Mouse (Mus musculus) heart, embryonic 13.5 days (tissue): ENCODE results near the gene Hprt. TPM values are rescaled to one million over a fixed set of nuclear protein-coding genes. Genes with fewer than 3 reads are reported as not detected.

Experiments
- ATAC-seq: fragments of 200-750 bp; cut with Nextera tagmentation; 2 replicates; pipeline ENCODE4 v1.8.0; 2017; ENCODE audit warnings: moderate TSS enrichment; ENCODE audit not compliant: insufficient number of reproducible peaks, low FRiP score, low TSS enrichment; ENCODE audit errors: extremely low read depth
- H3K27ac ChIP-seq: fragments of 300-500 bp; sonication (generic); replicated peaks from 2 replicates; pipeline ENCODE4 v1.5.1; 2015; ENCODE audit warnings: moderate library complexity, mild to moderate bottlenecking, inconsistent platforms
- H3K27me3 ChIP-seq: fragments of 300-500 bp; sonication (generic); replicated peaks from 2 replicates; pipeline ENCODE4 v1.6.1; 2015; ENCODE audit warnings: mild to moderate bottlenecking, inconsistent platforms
- H3K36me3 ChIP-seq: fragments of 300-500 bp; sonication (generic); 2 replicates; pipeline ENCODE4 v1.6.1; 2015; ENCODE audit warnings: mild to moderate bottlenecking, inconsistent platforms
- H3K4me1 ChIP-seq: fragments of 300-500 bp; sonication (generic); 2 replicates; pipeline ENCODE4 v1.6.1; 2015; ENCODE audit warnings: inconsistent platforms
- H3K4me2 ChIP-seq: fragments of 300-500 bp; sonication (generic); 2 replicates; pipeline ENCODE4 v1.6.1; 2015; ENCODE audit warnings: inconsistent platforms, mild to moderate bottlenecking, moderate library complexity
- H3K4me3 ChIP-seq: fragments of 300-500 bp; sonication (generic); 2 replicates; pipeline ENCODE4 v1.5.1; 2015; ENCODE audit warnings: moderate library complexity, mild to moderate bottlenecking, inconsistent platforms
- H3K9ac ChIP-seq: fragments of 300-500 bp; sonication (generic); 2 replicates; pipeline ENCODE4 v1.6.1; 2015; ENCODE audit warnings: inconsistent platforms, mild to moderate bottlenecking, moderate library complexity
- H3K9me3 ChIP-seq: fragments of 300-500 bp; sonication (generic); 2 replicates; pipeline ENCODE4 v1.6.1; 2016; ENCODE audit warnings: inconsistent platforms
- WGBS: fragments of 180-500 bp; shearing (Covaris S2); methylation state at CpG from one replicate; pipeline ENCODE4 v1.1.7; 2015; ENCODE audit warnings: mixed read lengths; 5-methylcytosine and 5-hydroxymethylcytosine counted together
- microRNA counts: library from miRNA; unstranded; fragments of <30 nt; microRNA quantifications from one replicate; lab custom pipeline; 2016
- microRNA-seq: library from miRNA; unstranded; fragments of <30 nt; microRNA quantifications from one replicate; pipeline ENCODE4, GENCODE M21; 2016
- polyA plus RNA-seq: library from polyadenylated mRNA; unstranded; fragments of >200 nt; fragmentation: Nextera tagmentation; extraction: Ambion mirVana; gene quantifications from 2 replicates; pipeline ENCODE4 v1.2.1, GENCODE M21; 2015

Gene Hprt
- polyA plus RNA-seq, 1 experiment from 2014 or later, result 191 TPM

GRCm38 (mm10) chrX:53058459-53059280 is 70.7 kb downstream of the Hprt start:
- Histone ChIP-seq H3K4me2 (peak overlapping the region; percentile 69), H3K4me3 (peak overlapping the region; percentile 68), H3K4me1 (peaks cover 35% of the 10 kb centered on the region), H3K27ac (peak overlapping the region; percentile 98), H3K36me3 (peaks cover 12% of the 10 kb centered on the region), H3K9ac (peak overlapping the region; percentile 86), H3K27me3 (no peaks in the 10 kb centered on the region), H3K9me3 (no peaks in the 10 kb centered on the region)
- ATAC-seq, result no peak
- WGBS, result 4% methylated on average over 33 of the region's 33 CpGs

DNA sequence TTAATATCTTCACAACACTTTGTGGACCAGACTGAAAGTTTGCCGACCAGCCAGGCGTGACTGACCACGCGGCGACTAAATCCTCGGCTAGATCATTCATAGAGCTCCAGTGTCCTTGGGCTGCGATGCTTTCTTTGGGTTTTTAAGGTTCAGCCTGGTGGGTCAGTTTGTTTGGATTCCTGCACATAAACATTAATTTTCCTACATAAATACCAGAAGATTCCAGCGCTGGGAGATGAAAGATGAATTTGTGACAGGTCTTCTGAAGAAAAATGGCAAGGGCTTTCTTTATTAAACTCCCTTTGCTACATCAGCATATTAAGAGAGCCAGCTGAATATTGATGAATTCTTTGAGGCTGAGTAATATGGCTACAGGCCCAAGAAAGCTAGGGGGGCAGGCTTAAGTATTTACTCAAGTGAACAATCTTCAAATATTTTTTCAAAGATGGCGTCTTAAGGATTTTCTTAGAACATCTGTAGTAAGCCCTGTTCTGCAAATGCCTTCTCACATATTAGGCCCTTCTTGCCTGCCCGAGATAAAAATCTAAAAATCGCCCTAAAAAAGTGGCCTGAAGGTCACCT is 71.6 kb downstream of the Hprt start:
- H3K36me3 ChIP-seq, result 0 out of 2 replicates have a peak, but pooled peaks cover 4% of the 10 kb centered on the region
- peak overlapping the region; percentile 69 for H3K4me2 ChIP-seq
- WGBS, result 23% methylated on average over 11 of the region's 11 CpGs
- peak overlapping the region; percentile 86 for H3K9ac ChIP-seq
- peak overlapping the region; percentile 98 for H3K27ac ChIP-seq
- peaks cover 29% of the 10 kb centered on the region for H3K4me1 ChIP-seq
- ATAC-seq, result no peak
- H3K9me3 ChIP-seq, result no peaks in the 10 kb centered on the region
- H3K4me3 ChIP-seq, result peak overlapping the region; percentile 68
- H3K27me3 ChIP-seq, result no peaks in the 10 kb centered on the region

- no peak for ATAC-seq
- Histone ChIP-seq H3K27ac (no peak overlapping the region), H3K4me3 (no peak overlapping the region), H3K9ac (no peak overlapping the region), H3K36me3 (no peaks in the 10 kb centered on the region), H3K4me1 (peaks cover 18% of the 10 kb centered on the region), H3K9me3 (no peaks in the 10 kb centered on the region), H3K4me2 (no peak overlapping the region), H3K27me3 (no peaks in the 10 kb centered on the region)
- WGBS, result 80% methylated on average over 3 of the region's 3 CpGs
Observed at GRCm38 (mm10) chrX:53064406-53064805, 76.5 kb downstream of the Hprt start.

MicroRNA genes within 50 kb of the gene (microRNA counts, 519-probe panel; counts per million panel counts)
- microRNA mmu-miR-322 (lab: Ali Mortazavi, UCI), result 6,740 counts per million, percentile 96 among the panel's probes with 10 or more counts
- microRNA mmu-miR-351 (lab: Ali Mortazavi, UCI), result 4,874 counts per million, percentile 83 among the panel's probes with 10 or more counts
- 209 counts per million, percentile 61 among the panel's probes with 10 or more counts for microRNA mmu-miR-450a-3p (lab: Ali Mortazavi, UCI)
- microRNA mmu-miR-450a-5p (lab: Ali Mortazavi, UCI), result 6,509 counts per million, percentile 95 among the panel's probes with 10 or more counts
- 4,852 counts per million, percentile 82 among the panel's probes with 10 or more counts for microRNA mmu-miR-450b-3p (lab: Ali Mortazavi, UCI)
- microRNA mmu-miR-450b-5p (lab: Ali Mortazavi, UCI), result 209 counts per million, percentile 61 among the panel's probes with 10 or more counts
- microRNA mmu-miR-503 (lab: Ali Mortazavi, UCI), result 4,533 counts per million, percentile 79 among the panel's probes with 10 or more counts
- 3,436 counts per million, percentile 69 among the panel's probes with 10 or more counts for microRNA mmu-miR-542-3p (lab: Ali Mortazavi, UCI)
- microRNA mmu-miR-542-5p (lab: Ali Mortazavi, UCI), result 4,852 counts per million, percentile 83 among the panel's probes with 10 or more counts

Small RNA genes lying within 50 kb of the gene (microRNA-seq; reads per million reads assigned to microRNA genes)
- 111,784 reads per million, percentile 100 among the genes with 10 or more reads in this experiment for gene Mir322
- 33,265 reads per million, percentile 98 among the genes with 10 or more reads in this experiment for gene Mir351
- gene Mir450-1, result 93.2 reads per million, percentile 53 among the genes with 10 or more reads in this experiment
- gene Mir450-2, result 39.8 reads per million, percentile 41 among the genes with 10 or more reads in this experiment
- gene Mir450b, result 889 reads per million, percentile 78 among the genes with 10 or more reads in this experiment
- gene Mir503, result 2,746 reads per million, percentile 88 among the genes with 10 or more reads in this experiment
- gene Mir542, result 3,234 reads per million, percentile 89 among the genes with 10 or more reads in this experiment

Other genes with a start within 250 kb of the Hprt start
- 0.41 and 0.62 TPM in 2 replicates for gene Ccdc160, start 196.9 kb upstream of the Hprt start, polyA plus RNA-seq
- 15.6 and 16.1 TPM in 2 replicates for gene Phf6, start 75.9 kb upstream of the Hprt start, polyA plus RNA-seq